Mouse (Mus musculus) myocyte (in vitro differentiated cells): ENCODE results near the gene Abcc4.

Experiments used
- CEBPB ChIP-seq: IDR thresholded peaks from 2 replicates; pipeline ENCODE4 v1.6.1; 2011; ENCODE audit warnings: mild to moderate bottlenecking, moderate library complexity; ENCODE audit not compliant: poor library complexity, insufficient read depth, severe bottlenecking
- MYOG ChIP-seq, 3 experiments: IDR thresholded peaks; one replicate each; pipeline ENCODE4 v1.6.1; 2011; ENCODE audit warnings: control low read depth in 2 of 3, low read depth in 2 of 3, mild to moderate bottlenecking in 2 of 3; ENCODE audit not compliant: insufficient read length in 2 of 3, control insufficient read depth in 1 of 3, insufficient read depth in 1 of 3
- POLR2A ChIP-seq: IDR thresholded peaks from one replicate; pipeline ENCODE4 v1.6.1; 2011; ENCODE audit warnings: low read depth, mild to moderate bottlenecking, control low read depth, moderate library complexity; ENCODE audit not compliant: insufficient read length
- TCF12 ChIP-seq: IDR thresholded peaks from one replicate; pipeline ENCODE4 v1.6.1; 2011; ENCODE audit warnings: mild to moderate bottlenecking, control low read depth; ENCODE audit not compliant: poor library complexity, insufficient read depth, severe bottlenecking

DNA sequence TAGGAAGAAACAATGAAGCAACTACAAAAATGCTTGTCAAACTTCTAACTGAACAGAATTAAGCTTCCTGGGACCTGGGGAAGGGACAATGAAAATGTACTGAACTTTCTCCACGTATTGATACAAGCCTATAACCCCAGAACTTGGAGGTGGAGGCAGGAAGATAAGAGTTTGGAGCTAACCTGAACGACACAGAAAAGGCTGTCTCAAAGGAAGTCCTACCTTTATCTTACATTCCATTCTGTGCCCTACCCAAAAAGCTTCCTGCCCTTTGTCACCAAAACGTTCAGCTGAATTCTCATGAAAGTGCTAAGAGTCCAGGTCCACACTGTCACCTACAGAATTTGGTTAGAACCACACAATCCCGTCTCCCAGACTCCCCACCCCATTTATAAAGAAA is 48.8 kb downstream of the Abcc4 start:
- TF ChIP-seq TCF12 (no peak), POLR2A (no peak), MYOG (IDR thresholded peaks at IDR 0.05; ENCODE audit: control insufficient read depth in 1 of 3, insufficient read depth in 1 of 3, insufficient read length in 2 of 3, low read depth in 2 of 3) (no peak), CEBPB (no peak)
